In genomic region chr19:60887637-60888036, GRCm38 (mm10) we compare ENCODE assay signal across 20 mouse cellular contexts. TPM values are rescaled to one million over a fixed set of nuclear protein-coding genes. Genes with fewer than 3 reads are reported as not detected.
DNase-seq lines count a peak whose midpoint lies in the region; ATAC-seq and TF ChIP-seq lines count a peak whose summit lies in the region.
"Had no signal": no experiment of that assay in that cellular context is flagged by ENCODE, and none has a peak within 500 bp of the region (broad histone marks: within the 10 kb centered on the region; RNA-seq: fewer than 3 reads in every experiment).

No protein-coding gene starts in this region.

- no peak for TF ChIP-seq EP300 in heart, adult 2 months (IDR thresholded peaks at IDR 0.05; ENCODE audit: insufficient read depth, low read depth, low read length)

- no peak for TF ChIP-seq CTCF in heart, adult 2 months (IDR thresholded peaks at IDR 0.05)
- no peak for TF ChIP-seq CTCF in G1E (IDR thresholded peaks at IDR 0.05; ENCODE audit: low read depth, low read length)

- peak; percentile 10; the same call in 1 of the 2 replicates for ATAC-seq in G1E (ENCODE audit: extremely low read depth, insufficient number of reproducible peaks, low FRiP score, poor library complexity, severe bottlenecking)
- 0 out of 2 replicates have a peak, but pooled peaks have one; percentile 2 for ATAC-seq in liver, embryonic 16.5 days (ENCODE audit: low read depth)
- no peak for ATAC-seq in intestine, embryonic 15.5 days
- ATAC-seq: forebrain, embryonic 16.5 days had no signal

- DNase-seq in heart, adult 2 months = no peak
- DNase-seq in heart, adult 18-20 months = no peak
- DNase-seq in G1E (ENCODE audit: low spot score) = no peak
- DNase-seq in c-Kit-positive CD71-positive TER-119-positive erythroid progenitor cells, embryonic 14.5 days (ENCODE audit: low spot score) = peak; percentile 65
- no peak for DNase-seq in thymus, postnatal 25 days
- DNase-seq: cerebellum, adult 11 months; cerebellum, postnatal 36 days; gastrocnemius, postnatal 10 days; left cerebral cortex, postnatal 4 days; lung, adult 18-20 months; lung, postnatal 4 days; midbrain, embryonic 14.5 days; thymus, postnatal 4 days had no signal

- H3K36me3 ChIP-seq in heart, adult 2 months (ENCODE audit: control insufficient read depth, insufficient read depth, low read length) = peaks cover 18% of the 10 kb centered on the region
- H3K36me3 ChIP-seq in G1E (replicated peaks) = no peaks in the 10 kb centered on the region
- H3K36me3 ChIP-seq in liver, embryonic 16.5 days (ENCODE audit: control insufficient read depth, insufficient read depth) = no peaks in the 10 kb centered on the region
- no peaks in the 10 kb centered on the region for H3K36me3 ChIP-seq in intestine, embryonic 15.5 days
- H3K36me3 ChIP-seq: heart, embryonic 13.5 days; hindbrain, embryonic 12.5 days; kidney, embryonic 15.5 days had no signal

- peaks cover 3% of the 10 kb centered on the region for H3K4me1 ChIP-seq in heart, adult 2 months (ENCODE audit: control insufficient read depth, insufficient read depth, low read length)
- H3K4me1 ChIP-seq in G1E (ENCODE audit: insufficient read depth, low read depth, low read length) = peaks cover 32% of the 10 kb centered on the region
- peaks cover 36% of the 10 kb centered on the region for H3K4me1 ChIP-seq in liver, embryonic 16.5 days (ENCODE audit: control insufficient read depth, low read depth, low read length)
- H3K4me1 ChIP-seq in intestine, embryonic 15.5 days (replicated peaks) = no peaks in the 10 kb centered on the region; the same call in 1 of the 2 replicates

- TF ChIP-seq POLR2A in heart, adult 2 months (IDR thresholded peaks at IDR 0.05; ENCODE audit: insufficient read depth, low read depth, low read length) = no peak

- H3K4me2 ChIP-seq in liver, embryonic 16.5 days (ENCODE audit: low read depth, low read length) = peak overlapping the region; percentile 29; the same call in 1 of the 2 replicates
- no peak overlapping the region for H3K4me2 ChIP-seq in intestine, embryonic 15.5 days (replicated peaks)
- H3K4me2 ChIP-seq: heart, embryonic 13.5 days; hindbrain, embryonic 12.5 days; kidney, embryonic 15.5 days had no signal

- H3K79me2 ChIP-seq in heart, adult 2 months (replicated peaks; ENCODE audit: control insufficient read depth, insufficient read depth, low read length) = peaks cover 1% of the 10 kb centered on the region; the same call in 1 of the 2 replicates

- H3K27me3 ChIP-seq in heart, adult 2 months (ENCODE audit: control insufficient read depth, insufficient read depth, low read length) = no peaks in the 10 kb centered on the region
- H3K27me3 ChIP-seq in G1E (ENCODE audit: insufficient read depth, low read length) = no peaks in the 10 kb centered on the region
- peaks cover 3% of the 10 kb centered on the region; the same call in 1 of the 2 replicates for H3K27me3 ChIP-seq in liver, embryonic 16.5 days (ENCODE audit: control insufficient read depth, insufficient read depth, low read depth, low read length)
- H3K27me3 ChIP-seq in intestine, embryonic 15.5 days (replicated peaks) = no peaks in the 10 kb centered on the region
- H3K27me3 ChIP-seq: heart, embryonic 13.5 days; hindbrain, embryonic 12.5 days; kidney, embryonic 15.5 days had no signal

- H3K27ac ChIP-seq in heart, adult 2 months = peak overlapping the region; percentile 93
- H3K27ac ChIP-seq in liver, embryonic 16.5 days (ENCODE audit: low read length) = peak overlapping the region; percentile 97
- H3K27ac ChIP-seq in intestine, embryonic 15.5 days = no peak overlapping the region
- H3K27ac ChIP-seq: hindbrain, embryonic 12.5 days; kidney, embryonic 15.5 days had no signal

- intact Hi-C loops in heart, adult 2 months (cut with DNase I) = loop anchor here (5.0 kb wide), 1 partner anchor 255 kb away; the partner anchor contains the start of gene Zfp950

- WGBS in heart, adult 2 months = 38% methylated on average over 2 of the region's 2 CpGs
- 28% methylated on average over 2 of the region's 2 CpGs for WGBS in liver, embryonic 16.5 days (ENCODE audit: insufficient replicate concordance)
- 74% methylated on average over 2 of the region's 2 CpGs for WGBS in intestine, embryonic 15.5 days

- no peaks in the 10 kb centered on the region for H3K9me3 ChIP-seq in G1E (replicated peaks)
- H3K9me3 ChIP-seq in liver, embryonic 16.5 days (replicated peaks; ENCODE audit: control insufficient read depth, low read length) = no peaks in the 10 kb centered on the region
- no peaks in the 10 kb centered on the region for H3K9me3 ChIP-seq in intestine, embryonic 15.5 days
- H3K9me3 ChIP-seq: heart, embryonic 13.5 days; hindbrain, embryonic 12.5 days; kidney, embryonic 15.5 days had no signal

- no peak overlapping the region for H3K4me3 ChIP-seq in heart, adult 2 months
- no peak overlapping the region for H3K4me3 ChIP-seq in G1E (ENCODE audit: low read depth, low read length)
- H3K4me3 ChIP-seq in liver, embryonic 16.5 days (ENCODE audit: low read depth, low read length) = no peak overlapping the region
- H3K4me3 ChIP-seq in intestine, embryonic 15.5 days (replicated peaks) = no peak overlapping the region
- H3K4me3 ChIP-seq: heart, embryonic 13.5 days; hindbrain, embryonic 12.5 days; kidney, embryonic 15.5 days; myocyte had no signal

- no peak overlapping the region for H3K9ac ChIP-seq in heart, adult 2 months (ENCODE audit: low read depth, low read length)
- no peak overlapping the region; the same call in 1 of the 2 replicates for H3K9ac ChIP-seq in liver, embryonic 16.5 days (ENCODE audit: low read depth, low read length)
- H3K9ac ChIP-seq in intestine, embryonic 15.5 days = no peak overlapping the region
- H3K9ac ChIP-seq: heart, embryonic 13.5 days; hindbrain, embryonic 12.5 days; kidney, embryonic 15.5 days had no signal

RNA-seq across cellular contexts. Expression of gene Grk5, which starts 1.9 kb away (rescaled TPM):
- total RNA-seq in heart, adult 2 months (2021) = 10 to 100 TPM; 25.1 to 32.4 TPM
- polyA plus RNA-seq in heart, adult 2 months (2012; rRNA removed) = 4.1 and 9.3 TPM in 2 replicates
- total RNA-seq in heart, adult 18-20 months (2021) = 10 to 100 TPM; 28.3 to 42.0 TPM
- total RNA-seq in G1E (2014; fragmentation: Nextera tagmentation) (2.1 and 2.6 TPM in 2 replicates), G1E (2017) (4.0 and 4.6 TPM in 2 replicates)
- 1.0 and 1.9 TPM in 2 replicates for polyA plus RNA-seq in G1E (2012)
- polyA plus RNA-seq in liver, embryonic 16.5 days (2015; fragmentation: Nextera tagmentation; extraction: Ambion mirVana) = 0.56 and 0.72 TPM in 2 replicates
- polyA plus RNA-seq in intestine, embryonic 15.5 days (2015; fragmentation: Nextera tagmentation; extraction: Ambion mirVana) = 1.5 and 2.0 TPM in 2 replicates

RNA-seq across cellular contexts. Expression of gene Prdx3, which starts 13.3 kb away (rescaled TPM):
- total RNA-seq in heart, adult 2 months (2021) = 100 to 1,000 TPM; 353 to 407 TPM
- polyA plus RNA-seq in heart, adult 2 months (2012; rRNA removed) = 450 and 687 TPM in 2 replicates
- 100 to 1,000 TPM; 412 to 431 TPM for total RNA-seq in heart, adult 18-20 months (2021)
- total RNA-seq in G1E (2014; fragmentation: Nextera tagmentation) (512 and 583 TPM in 2 replicates), G1E (2017) (426 and 446 TPM in 2 replicates)
- polyA plus RNA-seq in G1E (2012) = 15.3 and 17.9 TPM in 2 replicates
- 326 and 354 TPM in 2 replicates for polyA plus RNA-seq in liver, embryonic 16.5 days (2015; fragmentation: Nextera tagmentation; extraction: Ambion mirVana)
- polyA plus RNA-seq in intestine, embryonic 15.5 days (2015; fragmentation: Nextera tagmentation; extraction: Ambion mirVana) = 150 and 158 TPM in 2 replicates

RNA-seq across cellular contexts. Expression of gene Sfxn4, which starts 26.4 kb away (rescaled TPM):
- 1 to 10 TPM; 6.9 to 8.7 TPM for total RNA-seq in heart, adult 2 months (2021)
- polyA plus RNA-seq in heart, adult 2 months (2012; rRNA removed) = 2.1 and 5.4 TPM in 2 replicates
- 1 to 10 TPM; 7.4 to 9.5 TPM for total RNA-seq in heart, adult 18-20 months (2021)
- 2.7 and 6.1 TPM in 2 replicates for total RNA-seq in G1E (2014; fragmentation: Nextera tagmentation)
- total RNA-seq in G1E (2017) = 0.82 and 2.0 TPM in 2 replicates
- 0.04 and 0.13 TPM in 2 replicates for polyA plus RNA-seq in G1E (2012)
- 0.76 and 0.81 TPM in 2 replicates for polyA plus RNA-seq in liver, embryonic 16.5 days (2015; fragmentation: Nextera tagmentation; extraction: Ambion mirVana)
- 4.1 and 5.0 TPM in 2 replicates for polyA plus RNA-seq in intestine, embryonic 15.5 days (2015; fragmentation: Nextera tagmentation; extraction: Ambion mirVana)
